Mouse (Mus musculus) midbrain, embryonic 10.5 days (tissue): ENCODE results near the gene Srcin1. TPM values are rescaled to one million over a fixed set of nuclear protein-coding genes. Genes with fewer than 3 reads are reported as not detected.

Source experiments
- DNase-seq: peaks from one replicate; pipeline ENCODE4 v3.0.0-alpha.2; 2017; ENCODE audit warnings: low spot score
- H3K27ac ChIP-seq: fragments of 300-500 bp; sonication (generic); replicated peaks from 2 replicates; pipeline ENCODE4 v1.5.1; 2016; ENCODE audit warnings: mild to moderate bottlenecking
- H3K27me3 ChIP-seq: fragments of 300-500 bp; sonication (generic); 2 replicates; pipeline ENCODE4 v1.6.1; 2016; ENCODE audit warnings: low read depth, mild to moderate bottlenecking; ENCODE audit not compliant: poor library complexity, severe bottlenecking
- H3K36me3 ChIP-seq: fragments of 300-500 bp; sonication (generic); 2 replicates; pipeline ENCODE4 v1.6.1; 2016; ENCODE audit warnings: mild to moderate bottlenecking, moderate library complexity
- H3K4me1 ChIP-seq: fragments of 300-500 bp; sonication (generic); 2 replicates; pipeline ENCODE4 v1.6.1; 2016
- H3K4me3 ChIP-seq: fragments of 300-500 bp; sonication (generic); 2 replicates; pipeline ENCODE4 v1.5.1; 2016; ENCODE audit warnings: mild to moderate bottlenecking, moderate library complexity
- H3K9me3 ChIP-seq: fragments of 300-500 bp; sonication (generic); replicated peaks from 2 replicates; pipeline ENCODE4 v1.6.1; 2016; ENCODE audit warnings: mild to moderate bottlenecking
- WGBS: fragments of 180-500 bp; shearing (Covaris S2); methylation state at CpG from one replicate; pipeline ENCODE4 v1.1.7; 2016; 5-methylcytosine and 5-hydroxymethylcytosine counted together
- polyA plus RNA-seq: library from polyadenylated mRNA; unstranded; fragments of >200 nt; fragmentation: Nextera tagmentation; extraction: Ambion mirVana; gene quantifications from 2 replicates; pipeline ENCODE4 v1.2.1, GENCODE M21; 2016

Srcin1 gene
- polyA plus RNA-seq, result 0.89 and 1.6 TPM in 2 replicates

GRCm38 (mm10) chr11:97576136-97576906 lies at the start of gene Srcin1:
Gene Srcin1 (minus strand): TSS chr11:97576186.
- Histone ChIP-seq H3K9me3 (no peaks in the 10 kb centered on the region), H3K27ac (peak within 1 kb of the TSS; percentile 95), H3K27me3 (peaks cover 93% of the 10 kb centered on the region), H3K4me1 (peaks cover 74% of the 10 kb centered on the region), H3K36me3 (no peaks in the 10 kb centered on the region), H3K4me3 (peak within 1 kb of the TSS; percentile 79)
- 31% methylated on average over 9 of the region's 9 CpGs for WGBS
- DNase-seq, result no peak

GRCm38 (mm10) chr11:97625551-97625950 lies 49.6 kb upstream of the Srcin1 start:
- DNase-seq, result no peak
- no peak overlapping the region for H3K4me3 ChIP-seq
- no peaks in the 10 kb centered on the region for H3K36me3 ChIP-seq
- H3K27me3 ChIP-seq, result peaks cover 80% of the 10 kb centered on the region
- H3K4me1 ChIP-seq, result peaks cover 55% of the 10 kb centered on the region
- no peak overlapping the region for H3K27ac ChIP-seq
- WGBS, result 73% methylated on average over 5 of the region's 5 CpGs
- H3K9me3 ChIP-seq, result no peaks in the 10 kb centered on the region

- DNase-seq, result no peak
- WGBS, result 66% methylated on average over 9 of the region's 9 CpGs
These were observed 47.2 kb upstream of the Srcin1 start for GRCm38 (mm10) chr11:97623166-97623565.

GRCm38 (mm10) chr11:97622440-97622839 lies 46.5 kb upstream of the Srcin1 start:
- 3% methylated on average over 6 of the region's 6 CpGs for WGBS
- H3K36me3 ChIP-seq, result no peaks in the 10 kb centered on the region
- no peak overlapping the region for H3K4me3 ChIP-seq
- no peak overlapping the region for H3K27ac ChIP-seq
- H3K27me3 ChIP-seq, result peaks cover 76% of the 10 kb centered on the region
- peak; percentile 83 for DNase-seq
- no peaks in the 10 kb centered on the region for H3K9me3 ChIP-seq
- H3K4me1 ChIP-seq, result peaks cover 25% of the 10 kb centered on the region

More at GRCm38 (mm10) chr11:97623166-97623565, 47.2 kb upstream of the Srcin1 start:
- Histone ChIP-seq H3K27ac (no peak overlapping the region), H3K9me3 (no peaks in the 10 kb centered on the region), H3K27me3 (peaks cover 76% of the 10 kb centered on the region), H3K36me3 (no peaks in the 10 kb centered on the region), H3K4me1 (peaks cover 32% of the 10 kb centered on the region), H3K4me3 (no peak overlapping the region)

- Histone ChIP-seq H3K9me3 (no peaks in the 10 kb centered on the region), H3K4me1 (peaks cover 4% of the 10 kb centered on the region; the same call in 1 of the 2 replicates), H3K36me3 (no peaks in the 10 kb centered on the region), H3K27me3 (peaks cover 66% of the 10 kb centered on the region), H3K4me3 (no peak overlapping the region), H3K27ac (no peak overlapping the region)
- DNase-seq, result no peak
- WGBS, result 43% methylated on average over 5 of the region's 5 CpGs
These were observed 43.4 kb upstream of the Srcin1 start for GRCm38 (mm10) chr11:97619391-97619795.

- no peak for DNase-seq
- H3K36me3 ChIP-seq, result no peaks in the 10 kb centered on the region
- peaks cover 56% of the 10 kb centered on the region for H3K27me3 ChIP-seq
- H3K4me3 ChIP-seq, result no peak overlapping the region
- peaks cover 4% of the 10 kb centered on the region; the same call in 1 of the 2 replicates for H3K4me1 ChIP-seq
- WGBS, result 64% methylated on average over 11 of the region's 11 CpGs
- H3K27ac ChIP-seq, result no peak overlapping the region
- no peaks in the 10 kb centered on the region for H3K9me3 ChIP-seq
These were observed 42.4 kb upstream of the Srcin1 start for GRCm38 (mm10) chr11:97618368-97618767.

- no peaks in the 10 kb centered on the region for H3K9me3 ChIP-seq
- H3K27ac ChIP-seq, result no peak overlapping the region
- no peak overlapping the region for H3K4me3 ChIP-seq
- DNase-seq, result no peak
- no peaks in the 10 kb centered on the region for H3K4me1 ChIP-seq
- 80% methylated on average over 4 of the region's 4 CpGs for WGBS
- peaks cover 50% of the 10 kb centered on the region for H3K27me3 ChIP-seq
- no peaks in the 10 kb centered on the region for H3K36me3 ChIP-seq
These were observed 39.3 kb upstream of the Srcin1 start for GRCm38 (mm10) chr11:97615276-97615675.

GRCm38 (mm10) chr11:97611076-97611475 lies 35.1 kb upstream of the Srcin1 start:
- H3K9me3 ChIP-seq, result no peaks in the 10 kb centered on the region
- no peaks in the 10 kb centered on the region for H3K36me3 ChIP-seq
- DNase-seq, result no peak
- peaks cover 12% of the 10 kb centered on the region; the same call in 1 of the 2 replicates for H3K27me3 ChIP-seq
- WGBS, result 84% methylated on average over 8 of the region's 8 CpGs
- H3K27ac ChIP-seq, result no peak overlapping the region
- no peak overlapping the region for H3K4me3 ChIP-seq
- H3K4me1 ChIP-seq, result 0 out of 2 replicates have a peak, but pooled peaks cover 6% of the 10 kb centered on the region

GRCm38 (mm10) chr11:97609743-97610142 lies 33.8 kb upstream of the Srcin1 start:
- 93% methylated on average over 13 of the region's 13 CpGs for WGBS
- Histone ChIP-seq H3K4me1 (0 out of 2 replicates have a peak, but pooled peaks cover 6% of the 10 kb centered on the region), H3K9me3 (no peaks in the 10 kb centered on the region), H3K27ac (no peak overlapping the region), H3K4me3 (no peak overlapping the region), H3K27me3 (peaks cover 7% of the 10 kb centered on the region; the same call in 1 of the 2 replicates), H3K36me3 (no peaks in the 10 kb centered on the region)
- DNase-seq, result no peak

- WGBS, result 76% methylated on average over 4 of the region's 4 CpGs
- no peaks in the 10 kb centered on the region for H3K9me3 ChIP-seq
- DNase-seq, result no peak
- no peak overlapping the region for H3K27ac ChIP-seq
- H3K4me1 ChIP-seq, result 0 out of 2 replicates have a peak, but pooled peaks cover 6% of the 10 kb centered on the region
- H3K27me3 ChIP-seq, result 0 out of 2 replicates have a peak, but pooled peaks cover 5% of the 10 kb centered on the region
- no peaks in the 10 kb centered on the region for H3K36me3 ChIP-seq
- H3K4me3 ChIP-seq, result no peak overlapping the region
These were observed 32.9 kb upstream of the Srcin1 start for GRCm38 (mm10) chr11:97608933-97609332.

GRCm38 (mm10) chr11:97607056-97607725 lies 31.2 kb upstream of the Srcin1 start:
- no peak overlapping the region for H3K4me3 ChIP-seq
- no peaks in the 10 kb centered on the region for H3K36me3 ChIP-seq
- DNase-seq, result no peak
- H3K4me1 ChIP-seq, result peaks cover 17% of the 10 kb centered on the region
- 95% methylated on average over 8 of the region's 8 CpGs for WGBS
- H3K27me3 ChIP-seq, result peaks cover 15% of the 10 kb centered on the region
- H3K27ac ChIP-seq, result no peak overlapping the region
- H3K9me3 ChIP-seq, result no peaks in the 10 kb centered on the region

- Histone ChIP-seq H3K4me1 (peaks cover 25% of the 10 kb centered on the region), H3K27me3 (peaks cover 12% of the 10 kb centered on the region), H3K9me3 (no peaks in the 10 kb centered on the region), H3K27ac (no peak overlapping the region), H3K4me3 (no peak overlapping the region), H3K36me3 (no peaks in the 10 kb centered on the region)
- no peak for DNase-seq
- WGBS, result 86% methylated on average over 10 of the region's 10 CpGs
These were observed 27.9 kb upstream of the Srcin1 start for GRCm38 (mm10) chr11:97603891-97604290.

- no peak for DNase-seq
- H3K9me3 ChIP-seq, result no peaks in the 10 kb centered on the region
- H3K27ac ChIP-seq, result peak overlapping the region; percentile 24; the same call in 1 of the 2 replicates
- 25% methylated on average over 6 of the region's 6 CpGs for WGBS
- peaks cover 24% of the 10 kb centered on the region for H3K4me1 ChIP-seq
- no peaks in the 10 kb centered on the region for H3K36me3 ChIP-seq
- no peak overlapping the region for H3K4me3 ChIP-seq
- H3K27me3 ChIP-seq, result peaks cover 12% of the 10 kb centered on the region
These were observed 26.2 kb upstream of the Srcin1 start for GRCm38 (mm10) chr11:97602223-97602622.
